Mouse (Mus musculus) hindbrain, embryonic 16.5 days (tissue): Measurements from ENCODE around the gene Raver1. TPM values are rescaled to one million over a fixed set of nuclear protein-coding genes. Genes with fewer than 3 reads are reported as not detected.
A peak's percentile ranks its signal among the peaks of the same experiment; 100 is the strongest.

Source experiments
- ATAC-seq: fragments of 200-750 bp; cut with Nextera tagmentation; 2 replicates; pipeline ENCODE4 v1.8.0; 2017; ENCODE audit warnings: moderate TSS enrichment, moderate library complexity
- H3K27ac ChIP-seq: fragments of 300-500 bp; sonication (generic); 2 replicates; pipeline ENCODE4 v1.5.1; 2014; ENCODE audit warnings: low read depth, mild to moderate bottlenecking, control low read depth, low read length, moderate library complexity
- H3K27me3 ChIP-seq: fragments of 300-500 bp; sonication (generic); replicated peaks from 2 replicates; pipeline ENCODE4 v1.6.1; 2014; ENCODE audit warnings: low read length; ENCODE audit not compliant: control insufficient read depth, insufficient read depth
- H3K36me3 ChIP-seq: fragments of 300-500 bp; sonication (generic); 2 replicates; pipeline ENCODE4 v1.6.1; 2014; ENCODE audit warnings: mild to moderate bottlenecking, low read length, moderate library complexity, mixed read lengths; ENCODE audit not compliant: control insufficient read depth, insufficient read depth
- H3K4me1 ChIP-seq: fragments of 300-500 bp; sonication (generic); 2 replicates; pipeline ENCODE4 v1.6.1; 2014; ENCODE audit warnings: low read depth, low read length; ENCODE audit not compliant: control insufficient read depth, insufficient read depth
- H3K4me2 ChIP-seq: fragments of 300-500 bp; sonication (generic); 2 replicates; pipeline ENCODE4 v1.6.1; 2014; ENCODE audit warnings: mild to moderate bottlenecking, low read length, control low read depth, moderate library complexity
- H3K4me3 ChIP-seq: fragments of 300-500 bp; sonication (generic); 2 replicates; pipeline ENCODE4 v1.5.1; 2014; ENCODE audit warnings: mild to moderate bottlenecking, low read length, control low read depth, moderate library complexity
- H3K9ac ChIP-seq: fragments of 300-500 bp; sonication (generic); 2 replicates; pipeline ENCODE4 v1.6.1; 2014; ENCODE audit warnings: low read depth, mild to moderate bottlenecking, control low read depth, low read length, moderate library complexity
- H3K9me3 ChIP-seq: fragments of 300-500 bp; sonication (generic); 2 replicates; pipeline ENCODE4 v1.6.1; 2014; ENCODE audit warnings: mild to moderate bottlenecking, low read length, moderate library complexity; ENCODE audit not compliant: control insufficient read depth
- WGBS: fragments of 180-500 bp; shearing (Covaris S2); extraction: QIAGEN DNeasy Blood & Tissue Kit; methylation state at CpG from one replicate; pipeline ENCODE4 v1.1.7; 2014; 5-methylcytosine and 5-hydroxymethylcytosine counted together
- polyA plus RNA-seq: library from polyadenylated mRNA; unstranded; fragments of >200 nt; fragmentation: Nextera tagmentation; extraction: Ambion mirVana; gene quantifications from 2 replicates; pipeline ENCODE4 v1.2.1, GENCODE M21; 2015

Gene Raver1
- 25.9 and 35.9 TPM in 2 replicates for polyA plus RNA-seq

- under 1% methylated on average over 54 of the region's 54 CpGs for WGBS
- Histone ChIP-seq H3K27me3 (no peaks in the 10 kb centered on the region), H3K27ac (peak within 1 kb of the TSS; percentile 83), H3K4me3 (peak within 1 kb of the TSS; percentile 59), H3K36me3 (peaks cover 10% of the 10 kb centered on the region; the same call in 1 of the 2 replicates), H3K4me1 (peaks cover 12% of the 10 kb centered on the region), H3K9ac (peak within 1 kb of the TSS; percentile 71), H3K9me3 (no peaks in the 10 kb centered on the region), H3K4me2 (peak within 1 kb of the TSS; percentile 77)
- ATAC-seq = peak; percentile 100
These were observed at the start of gene Raver1, which contains the start of gene Gm38431 for GRCm38 (mm10) chr9:21091707-21092320. TSS of gene Raver1 (minus strand) at chr9:21092008. TSS of gene Gm38431 (minus strand) at chr9:21091997.

- H3K36me3 ChIP-seq = peaks cover 37% of the 10 kb centered on the region
- no peak overlapping the region for H3K27ac ChIP-seq
- H3K4me2 ChIP-seq = no peak overlapping the region
- no peak overlapping the region for H3K4me3 ChIP-seq
- no peaks in the 10 kb centered on the region for H3K9me3 ChIP-seq
- ATAC-seq = no peak
- no peaks in the 10 kb centered on the region for H3K27me3 ChIP-seq
- 83% methylated on average over 4 of the region's 4 CpGs for WGBS
- H3K4me1 ChIP-seq = no peaks in the 10 kb centered on the region
- H3K9ac ChIP-seq = no peak overlapping the region
These were observed 46.6 kb upstream of the Raver1 start for GRCm38 (mm10) chr9:21138386-21138785.

- peak; percentile 9; the same call in 1 of the 2 replicates for ATAC-seq
- no peaks in the 10 kb centered on the region for H3K27me3 ChIP-seq
- H3K36me3 ChIP-seq = peaks cover 32% of the 10 kb centered on the region
- 54% methylated on average over 3 of the region's 3 CpGs for WGBS
- no peaks in the 10 kb centered on the region for H3K9me3 ChIP-seq
- no peak overlapping the region for H3K27ac ChIP-seq
- no peak overlapping the region for H3K9ac ChIP-seq
- H3K4me3 ChIP-seq = no peak overlapping the region
- no peak overlapping the region for H3K4me2 ChIP-seq
- no peaks in the 10 kb centered on the region for H3K4me1 ChIP-seq
These were observed 45.4 kb upstream of the Raver1 start for GRCm38 (mm10) chr9:21137229-21137628.

- no peaks in the 10 kb centered on the region for H3K9me3 ChIP-seq
- WGBS = 82% methylated on average over 6 of the region's 6 CpGs
- H3K4me3 ChIP-seq = no peak overlapping the region
- no peaks in the 10 kb centered on the region for H3K27me3 ChIP-seq
- ATAC-seq = no peak
- H3K4me1 ChIP-seq = peaks cover 2% of the 10 kb centered on the region; the same call in 1 of the 2 replicates
- peaks cover 28% of the 10 kb centered on the region for H3K36me3 ChIP-seq
- H3K9ac ChIP-seq = no peak overlapping the region
- H3K4me2 ChIP-seq = no peak overlapping the region
- no peak overlapping the region for H3K27ac ChIP-seq
These were observed 44.6 kb upstream of the Raver1 start for GRCm38 (mm10) chr9:21136401-21136800.

- 71% methylated on average over 1 of the region's 1 CpGs for WGBS
- no peak overlapping the region for H3K4me2 ChIP-seq
- H3K36me3 ChIP-seq = peaks cover 24% of the 10 kb centered on the region
- H3K9me3 ChIP-seq = no peaks in the 10 kb centered on the region
- ATAC-seq = no peak
- H3K9ac ChIP-seq = no peak overlapping the region
- no peak overlapping the region for H3K4me3 ChIP-seq
- no peaks in the 10 kb centered on the region for H3K27me3 ChIP-seq
- peaks cover 2% of the 10 kb centered on the region; the same call in 1 of the 2 replicates for H3K4me1 ChIP-seq
- H3K27ac ChIP-seq = no peak overlapping the region
These were observed 44.2 kb upstream of the Raver1 start for GRCm38 (mm10) chr9:21135941-21136381.

- no peak overlapping the region for H3K27ac ChIP-seq
- peaks cover 5% of the 10 kb centered on the region for H3K4me1 ChIP-seq
- H3K36me3 ChIP-seq = peaks cover 18% of the 10 kb centered on the region
- H3K27me3 ChIP-seq = no peaks in the 10 kb centered on the region
- H3K9ac ChIP-seq = no peak overlapping the region
- H3K9me3 ChIP-seq = no peaks in the 10 kb centered on the region
- H3K4me3 ChIP-seq = no peak overlapping the region
- no peak for ATAC-seq
- H3K4me2 ChIP-seq = no peak overlapping the region
- WGBS = 71% methylated on average over 4 of the region's 4 CpGs
These were observed 43.6 kb upstream of the Raver1 start for GRCm38 (mm10) chr9:21135329-21135890.

GRCm38 (mm10) chr9:21134595-21135328 lies 43.0 kb upstream of the Raver1 start:
- ATAC-seq = no peak
- Histone ChIP-seq H3K27me3 (no peaks in the 10 kb centered on the region), H3K9ac (no peak overlapping the region), H3K4me3 (no peak overlapping the region), H3K27ac (no peak overlapping the region), H3K36me3 (peaks cover 12% of the 10 kb centered on the region), H3K4me1 (peaks cover 8% of the 10 kb centered on the region), H3K4me2 (no peak overlapping the region), H3K9me3 (no peaks in the 10 kb centered on the region)
- WGBS = 73% methylated on average over 9 of the region's 9 CpGs

GRCm38 (mm10) chr9:21133064-21133707 lies 41.4 kb upstream of the Raver1 start:
- H3K36me3 ChIP-seq = peaks cover 2% of the 10 kb centered on the region; the same call in 1 of the 2 replicates
- no peak overlapping the region for H3K9ac ChIP-seq
- peaks cover 8% of the 10 kb centered on the region for H3K4me1 ChIP-seq
- H3K4me3 ChIP-seq = no peak overlapping the region
- no peak for ATAC-seq
- H3K27me3 ChIP-seq = no peaks in the 10 kb centered on the region
- H3K4me2 ChIP-seq = no peak overlapping the region
- no peaks in the 10 kb centered on the region for H3K9me3 ChIP-seq
- no peak overlapping the region for H3K27ac ChIP-seq
- WGBS = 92% methylated on average over 9 of the region's 9 CpGs
